Mouse (Mus musculus) heart, postnatal 0 days (tissue): ENCODE results near the gene Sumf1.

Experiments
- CTCF ChIP-seq: IDR thresholded peaks from 2 replicates; pipeline ENCODE4 v1.5.1; 2016; ENCODE audit warnings: antibody characterized with exemption, control low read depth, low read depth
- EP300 ChIP-seq: IDR thresholded peaks from 2 replicates; pipeline ENCODE4 v1.6.1; 2016; ENCODE audit warnings: antibody characterized with exemption, low read depth

DNA sequence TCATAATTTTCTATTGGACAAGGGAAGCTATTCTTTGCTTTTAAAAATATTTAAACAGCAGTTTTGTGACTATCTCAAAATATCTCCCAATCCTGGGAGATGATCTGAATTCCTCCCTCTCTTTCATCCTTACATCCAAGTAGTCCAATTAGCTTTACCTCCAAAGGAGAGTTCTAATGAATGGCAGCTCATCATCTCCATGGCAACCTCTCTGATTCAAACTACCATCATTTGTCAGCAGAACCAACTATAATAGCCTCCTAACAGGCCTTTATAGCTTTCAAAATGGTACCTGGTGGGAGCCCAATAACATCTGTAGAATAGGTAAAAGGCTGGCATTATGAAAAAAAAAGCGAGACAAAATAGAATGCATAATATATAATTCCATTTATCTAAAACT is 59.9 kb downstream of the Sumf1 start:
- no peak for TF ChIP-seq CTCF
- no peak for TF ChIP-seq EP300
